Mouse (Mus musculus): ENCODE measurements around the gene Bcr. TPM values are rescaled to one million over a fixed set of nuclear protein-coding genes. Genes with fewer than 3 reads are reported as not detected.
A peak's percentile ranks its signal among the peaks of the same experiment; 100 is the strongest.

The Bcr gene
- polyA plus RNA-seq, 1 experiment from 2014 or later, result 7.5 TPM

GRCm38 (mm10) chr10:75070281-75070976, 10.0 kb downstream of the Bcr start:
- H3K4me2 ChIP-seq, result no peak overlapping the region
- WGBS, result 74% methylated on average over 11 of the region's 11 CpGs
- H3K4me1 ChIP-seq, result peaks cover 19% of the 10 kb centered on the region; the same call in 1 of the 2 replicates
- H3K4me3 ChIP-seq, result no peak overlapping the region
- H3K36me3 ChIP-seq, result peaks cover 5% of the 10 kb centered on the region; the same call in 1 of the 2 replicates
- H3K27me3 ChIP-seq, result no peaks in the 10 kb centered on the region
- H3K9me3 ChIP-seq, result no peaks in the 10 kb centered on the region
- no peak overlapping the region for H3K27ac ChIP-seq
- H3K9ac ChIP-seq, result no peak overlapping the region
- no peak for ATAC-seq (ENCODE audit: insufficient number of reproducible peaks, low FRiP score, low TSS enrichment, low read depth)

- ATAC-seq (ENCODE audit: insufficient number of reproducible peaks, low FRiP score, low TSS enrichment, low read depth), result no peak
- 73% methylated on average over 5 of the region's 5 CpGs for WGBS
- 0 out of 2 replicates have a peak, but pooled peaks cover 4% of the 10 kb centered on the region for H3K36me3 ChIP-seq
Observed at GRCm38 (mm10) chr10:75075665-75076064, 15.3 kb downstream of the Bcr start.

GRCm38 (mm10) chr10:75078174-75079128, 18.1 kb downstream of the Bcr start:
- H3K9ac ChIP-seq, result no peak overlapping the region
- no peak overlapping the region for H3K4me2 ChIP-seq
- no peak overlapping the region for H3K4me3 ChIP-seq
- WGBS, result 75% methylated on average over 14 of the region's 14 CpGs
- H3K9me3 ChIP-seq, result no peaks in the 10 kb centered on the region
- no peaks in the 10 kb centered on the region for H3K27me3 ChIP-seq
- no peak for ATAC-seq (ENCODE audit: insufficient number of reproducible peaks, low FRiP score, low TSS enrichment, low read depth)
- H3K4me1 ChIP-seq, result peaks cover 6% of the 10 kb centered on the region; the same call in 1 of the 2 replicates
- H3K36me3 ChIP-seq, result 0 out of 2 replicates have a peak, but pooled peaks cover 4% of the 10 kb centered on the region
- 0 out of 2 replicates have a peak overlapping the region, but pooled peaks have one; percentile 22 for H3K27ac ChIP-seq

More at GRCm38 (mm10) chr10:75075665-75076064, 15.3 kb downstream of the Bcr start:
- H3K9ac ChIP-seq, result no peak overlapping the region
- H3K27me3 ChIP-seq, result no peaks in the 10 kb centered on the region
- H3K27ac ChIP-seq, result no peak overlapping the region
- H3K4me1 ChIP-seq, result peaks cover 6% of the 10 kb centered on the region; the same call in 1 of the 2 replicates
- no peaks in the 10 kb centered on the region for H3K9me3 ChIP-seq
- no peak overlapping the region for H3K4me2 ChIP-seq
- H3K4me3 ChIP-seq, result no peak overlapping the region

- Histone ChIP-seq H3K9ac (no peak overlapping the region), H3K27me3 (no peaks in the 10 kb centered on the region), H3K9me3 (no peaks in the 10 kb centered on the region), H3K4me2 (no peak overlapping the region), H3K36me3 (no peaks in the 10 kb centered on the region), H3K27ac (no peak overlapping the region), H3K4me1 (no peaks in the 10 kb centered on the region), H3K4me3 (no peak overlapping the region)
- ATAC-seq (ENCODE audit: insufficient number of reproducible peaks, low FRiP score, low TSS enrichment, low read depth), result no peak
- WGBS, result 72% methylated on average over 1 of the region's 1 CpGs
Observed at GRCm38 (mm10) chr10:75085330-75085729, 24.9 kb downstream of the Bcr start.

GRCm38 (mm10) chr10:75088471-75088870, 28.1 kb downstream of the Bcr start:
- Histone ChIP-seq H3K4me2 (no peak overlapping the region), H3K4me3 (no peak overlapping the region), H3K27ac (no peak overlapping the region), H3K9me3 (no peaks in the 10 kb centered on the region), H3K9ac (no peak overlapping the region), H3K27me3 (no peaks in the 10 kb centered on the region), H3K4me1 (peaks cover 3% of the 10 kb centered on the region), H3K36me3 (no peaks in the 10 kb centered on the region)
- ATAC-seq (ENCODE audit: insufficient number of reproducible peaks, low FRiP score, low TSS enrichment, low read depth), result no peak
- WGBS, result 92% methylated on average over 4 of the region's 4 CpGs

GRCm38 (mm10) chr10:75091478-75092152, 31.2 kb downstream of the Bcr start:
- no peak overlapping the region for H3K4me3 ChIP-seq
- H3K36me3 ChIP-seq, result no peaks in the 10 kb centered on the region
- no peak overlapping the region for H3K9ac ChIP-seq
- no peaks in the 10 kb centered on the region for H3K9me3 ChIP-seq
- no peak overlapping the region for H3K4me2 ChIP-seq
- no peaks in the 10 kb centered on the region for H3K27me3 ChIP-seq
- peaks cover 11% of the 10 kb centered on the region for H3K4me1 ChIP-seq
- H3K27ac ChIP-seq, result peak overlapping the region; percentile 67
- ATAC-seq (ENCODE audit: insufficient number of reproducible peaks, low FRiP score, low TSS enrichment, low read depth), result no peak
- 58% methylated on average over 10 of the region's 10 CpGs for WGBS

GRCm38 (mm10) chr10:75093252-75093987, 33.0 kb downstream of the Bcr start:
- Histone ChIP-seq H3K4me3 (no peak overlapping the region), H3K4me2 (no peak overlapping the region; the same call in 1 of the 2 replicates), H3K27me3 (no peaks in the 10 kb centered on the region), H3K4me1 (peaks cover 17% of the 10 kb centered on the region), H3K36me3 (no peaks in the 10 kb centered on the region), H3K27ac (no peak overlapping the region), H3K9ac (no peak overlapping the region), H3K9me3 (no peaks in the 10 kb centered on the region)
- no peak for ATAC-seq (ENCODE audit: insufficient number of reproducible peaks, low FRiP score, low TSS enrichment, low read depth)
- 51% methylated on average over 22 of the region's 22 CpGs for WGBS

- Histone ChIP-seq H3K27me3 (no peaks in the 10 kb centered on the region), H3K9me3 (no peaks in the 10 kb centered on the region), H3K4me1 (peaks cover 26% of the 10 kb centered on the region), H3K4me2 (no peak overlapping the region), H3K9ac (no peak overlapping the region), H3K36me3 (no peaks in the 10 kb centered on the region), H3K27ac (no peak overlapping the region), H3K4me3 (no peak overlapping the region)
- ATAC-seq (ENCODE audit: insufficient number of reproducible peaks, low FRiP score, low TSS enrichment, low read depth), result no peak
- WGBS, result 100% methylated on average over 1 of the region's 1 CpGs
Observed at GRCm38 (mm10) chr10:75094338-75094737, 33.9 kb downstream of the Bcr start.

- Histone ChIP-seq H3K4me3 (no peak overlapping the region), H3K9me3 (no peaks in the 10 kb centered on the region), H3K4me2 (no peak overlapping the region), H3K27me3 (no peaks in the 10 kb centered on the region), H3K36me3 (no peaks in the 10 kb centered on the region), H3K27ac (no peak overlapping the region), H3K4me1 (peaks cover 33% of the 10 kb centered on the region), H3K9ac (no peak overlapping the region)
- WGBS, result 91% methylated on average over 7 of the region's 7 CpGs
- ATAC-seq (ENCODE audit: insufficient number of reproducible peaks, low FRiP score, low TSS enrichment, low read depth), result no peak
Observed at GRCm38 (mm10) chr10:75095216-75095615, 34.8 kb downstream of the Bcr start.

- no peak for ATAC-seq (ENCODE audit: insufficient number of reproducible peaks, low FRiP score, low TSS enrichment, low read depth)
- Histone ChIP-seq H3K4me1 (peaks cover 45% of the 10 kb centered on the region), H3K4me2 (no peak overlapping the region), H3K27me3 (no peaks in the 10 kb centered on the region), H3K36me3 (no peaks in the 10 kb centered on the region), H3K9me3 (no peaks in the 10 kb centered on the region), H3K4me3 (no peak overlapping the region), H3K9ac (no peak overlapping the region), H3K27ac (peak overlapping the region; percentile 17; the same call in 1 of the 2 replicates)
- 33% methylated on average over 10 of the region's 10 CpGs for WGBS
Observed at GRCm38 (mm10) chr10:75098446-75099183, 38.2 kb downstream of the Bcr start.

Measured in limb, embryonic 15.5 days (tissue).